Mouse (Mus musculus): ENCODE results near the gene Fam71f1. TPM values are rescaled to one million over a fixed set of nuclear protein-coding genes. Genes with fewer than 3 reads are reported as not detected.

Fam71f1 gene
- polyA plus RNA-seq (2012; ENCODE audit: low replicate concordance), result not detected in 2 replicates

GRCm38 (mm10) chr6:29318879-29319278 lies at the start of gene Fam71f1:
Fam71f1 (plus strand) TSS chr6:29319140.

GRCm38 (mm10) chr6:29272312-29273072 lies 46.4 kb upstream of the Fam71f1 start, which contains the start of gene Hilpda:
Hilpda (plus strand) TSS chr6:29272488.

GRCm38 (mm10) chr6:29279293-29279692 lies 39.6 kb upstream of the Fam71f1 start, which contains the start of gene Fam71f2:
Fam71f2 (plus strand) TSS chr6:29279593.

GRCm38 (mm10) chr6:29347665-29348370 lies 28.9 kb downstream of the Fam71f1 start, which contains the start of gene Calu:
Calu (plus strand) TSS chr6:29348069.

Other genes with a start within 250 kb of the Fam71f1 start
- 10.2 and 11.2 TPM in 2 replicates for gene Rbm28, start 154.1 kb upstream of the Fam71f1 start, polyA plus RNA-seq (2012; ENCODE audit: low replicate concordance)
- gene Prrt4, start 139.6 kb upstream of the Fam71f1 start, polyA plus RNA-seq (2012; ENCODE audit: low replicate concordance), result 0.07 TPM in 1 of 2 replicates, not detected in the other
- gene Impdh1, start 102.8 kb upstream of the Fam71f1 start, polyA plus RNA-seq (2012; ENCODE audit: low replicate concordance), result 136 and 211 TPM in 2 replicates
- 23.3 and 31.5 TPM in 2 replicates for gene Hilpda, start 46.7 kb upstream of the Fam71f1 start, polyA plus RNA-seq (2012; ENCODE audit: low replicate concordance)
- gene Fam71f2, start 39.5 kb upstream of the Fam71f1 start, polyA plus RNA-seq (2012; ENCODE audit: low replicate concordance), result 0.30 TPM in 1 of 2 replicates, not detected in the other
- 1.6 and 8.3 TPM in 2 replicates for gene Calu, start 28.9 kb downstream of the Fam71f1 start, polyA plus RNA-seq (2012; ENCODE audit: low replicate concordance)
- not detected in 2 replicates for gene Opn1sw, start 69.3 kb downstream of the Fam71f1 start, polyA plus RNA-seq (2012; ENCODE audit: low replicate concordance)
- not detected in 2 replicates for gene Ccdc136, start 77.2 kb downstream of the Fam71f1 start, polyA plus RNA-seq (2012; ENCODE audit: low replicate concordance)
- gene Flnc, start 114.1 kb downstream of the Fam71f1 start, polyA plus RNA-seq (2012; ENCODE audit: low replicate concordance), result not detected in 2 replicates
- gene Atp6v1f, start 148.6 kb downstream of the Fam71f1 start, polyA plus RNA-seq (2012; ENCODE audit: low replicate concordance), result 40.7 and 175 TPM in 2 replicates
- not detected in 2 replicates for gene Atp6v1fnb, start 152.3 kb downstream of the Fam71f1 start, polyA plus RNA-seq (2012; ENCODE audit: low replicate concordance)
- gene Kcp, start 188.8 kb downstream of the Fam71f1 start, polyA plus RNA-seq (2012; ENCODE audit: low replicate concordance), result 0.56 and 1.5 TPM in 2 replicates
- gene Irf5, start 207.5 kb downstream of the Fam71f1 start, polyA plus RNA-seq (2012; ENCODE audit: low replicate concordance), result 30.4 and 53.8 TPM in 2 replicates

Measured in leukemia stem cell, adult 10-12 weeks (primary cell).